Mouse (Mus musculus): ENCODE measurements around the gene Spg7. TPM values are rescaled to one million over a fixed set of nuclear protein-coding genes. Genes with fewer than 3 reads are reported as not detected.

Gene Spg7
- polyA plus RNA-seq, 1 experiment = 83.4 TPM

DNA sequence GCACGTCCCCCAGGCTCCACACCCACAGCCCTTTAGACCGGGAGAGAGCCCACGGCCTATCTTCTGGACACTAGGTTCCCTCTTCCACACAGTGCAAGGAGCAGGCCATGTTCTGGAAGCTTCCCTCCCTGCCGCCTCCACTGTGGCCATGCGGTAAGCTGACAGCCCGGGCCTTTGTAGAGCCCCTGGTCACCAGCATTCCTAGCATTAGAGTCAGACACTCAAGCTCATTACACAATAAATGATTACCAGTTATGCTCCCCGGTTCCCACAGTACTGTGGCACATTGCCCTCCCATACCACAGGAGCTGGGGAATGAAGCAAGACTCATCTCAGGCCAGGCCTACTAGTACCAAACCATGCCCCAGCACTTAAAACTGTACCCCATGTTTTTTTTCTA is 14.3 kb upstream of the Spg7 start:
- Histone ChIP-seq H3ac (ENCODE audit: control insufficient read depth, insufficient read length) (no peak overlapping the region), H3K4me3 (no peak overlapping the region), H3K27me3 (ENCODE audit: control insufficient read depth, insufficient read depth, insufficient read length) (no peaks in the 10 kb centered on the region), H3K79me2 (ENCODE audit: control insufficient read depth, insufficient read depth) (peaks cover 10% of the 10 kb centered on the region), H3K36me3 (ENCODE audit: control insufficient read depth, insufficient read depth) (no peaks in the 10 kb centered on the region), H3K4me2 (ENCODE audit: low read depth) (no peak overlapping the region)
- TF ChIP-seq REST (IDR thresholded peaks at IDR 0.05; ENCODE audit: insufficient read depth, insufficient read length) (no peak), MYOD1 (IDR thresholded peaks at IDR 0.05; ENCODE audit: control insufficient read depth in 1 of 3, insufficient read length in 2 of 3, low read depth in 2 of 3) (no peak), SRF (IDR thresholded peaks at IDR 0.05; ENCODE audit: control insufficient read depth, insufficient read length, low read depth) (no peak), POLR2AphosphoS2 (IDR thresholded peaks at IDR 0.05; ENCODE audit: insufficient read length, low read depth) (no peak), MYOG (IDR thresholded peaks at IDR 0.05; ENCODE audit: control insufficient read depth in 1 of 3, insufficient read depth in 1 of 3, insufficient read length in 2 of 3, low read depth in 2 of 3) (no peak), POLR2A (IDR thresholded peaks at IDR 0.05; ENCODE audit: insufficient read length, low read depth) (no peak), CEBPB (IDR thresholded peaks at IDR 0.05; ENCODE audit: insufficient read depth, poor library complexity, severe bottlenecking) (peak; percentile 46; the same call in 1 of the 2 replicates), MAX (IDR thresholded peaks at IDR 0.05; ENCODE audit: low read depth) (no peak)

DNA sequence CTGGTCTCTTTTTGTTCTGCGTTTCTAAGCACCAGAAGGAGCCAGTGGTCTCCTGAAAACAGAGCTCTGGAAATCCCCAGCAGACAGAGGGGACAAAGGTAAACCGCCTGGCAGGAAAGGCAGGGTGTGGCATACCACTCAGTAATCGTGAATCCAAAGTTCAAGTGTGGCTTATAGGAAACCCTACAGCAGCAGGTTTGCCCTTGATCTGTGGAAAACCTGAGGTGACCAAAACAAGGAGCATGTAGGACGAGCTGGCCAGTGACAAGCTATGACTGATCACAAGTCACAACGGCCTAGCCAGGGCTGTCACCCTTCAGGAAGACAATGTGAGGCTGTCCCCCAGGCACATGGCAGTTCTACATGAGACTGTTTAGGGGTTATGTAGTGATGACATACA is 11.3 kb upstream of the Spg7 start:
- Histone ChIP-seq H3K79me2 (ENCODE audit: control insufficient read depth, insufficient read depth) (no peaks in the 10 kb centered on the region), H3K4me2 (ENCODE audit: low read depth) (no peak overlapping the region), H3K4me3 (no peak overlapping the region), H3K27me3 (ENCODE audit: control insufficient read depth, insufficient read depth, insufficient read length) (no peaks in the 10 kb centered on the region), H3K36me3 (ENCODE audit: control insufficient read depth, insufficient read depth) (no peaks in the 10 kb centered on the region), H3ac (ENCODE audit: control insufficient read depth, insufficient read length) (no peak overlapping the region)
- TF ChIP-seq MYOG (IDR thresholded peaks at IDR 0.05; ENCODE audit: control insufficient read depth in 1 of 3, insufficient read depth in 1 of 3, insufficient read length in 2 of 3, low read depth in 2 of 3) (no peak), MYOD1 (IDR thresholded peaks at IDR 0.05; ENCODE audit: control insufficient read depth in 1 of 3, insufficient read length in 2 of 3, low read depth in 2 of 3) (no peak), REST (IDR thresholded peaks at IDR 0.05; ENCODE audit: insufficient read depth, insufficient read length) (no peak), SRF (IDR thresholded peaks at IDR 0.05; ENCODE audit: control insufficient read depth, insufficient read length, low read depth) (no peak), POLR2AphosphoS2 (IDR thresholded peaks at IDR 0.05; ENCODE audit: insufficient read length, low read depth) (no peak), POLR2A (IDR thresholded peaks at IDR 0.05; ENCODE audit: insufficient read length, low read depth) (no peak)

DNA sequence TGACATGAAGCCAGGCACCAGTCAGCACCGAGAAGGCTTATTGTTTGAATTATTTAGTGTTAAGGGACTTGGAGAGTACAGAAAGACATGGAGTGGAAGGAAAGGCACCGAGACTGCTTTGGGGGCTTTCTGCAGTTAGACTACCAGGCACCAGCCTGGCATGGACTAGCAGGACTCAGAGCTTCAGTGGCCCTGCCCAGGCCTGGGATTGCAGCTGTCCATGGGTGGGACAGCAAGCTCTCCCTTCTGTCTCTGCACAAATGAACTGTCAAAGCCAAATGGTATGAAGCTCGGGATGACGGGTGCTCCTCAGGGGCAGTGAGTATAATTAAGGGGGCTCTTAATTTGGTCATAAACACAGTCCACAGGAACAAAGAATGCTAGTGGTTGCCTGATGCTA is 1.3 kb downstream of the Spg7 start:
- Histone ChIP-seq H3K36me3 (ENCODE audit: control insufficient read depth, insufficient read depth) (no peaks in the 10 kb centered on the region), H3ac (ENCODE audit: control insufficient read depth, insufficient read length) (no peak overlapping the region), H3K79me2 (ENCODE audit: control insufficient read depth, insufficient read depth) (peaks cover 25% of the 10 kb centered on the region), H3K27me3 (ENCODE audit: control insufficient read depth, insufficient read depth, insufficient read length) (no peaks in the 10 kb centered on the region), H3K4me3 (peak overlapping the region; percentile 75), H3K4me2 (ENCODE audit: low read depth) (peak overlapping the region; percentile 93)
- TF ChIP-seq POLR2AphosphoS2 (IDR thresholded peaks at IDR 0.05; ENCODE audit: insufficient read length, low read depth) (no peak), E2F4 (IDR thresholded peaks at IDR 0.05; ENCODE audit: insufficient read depth) (no peak), TCF3 (IDR thresholded peaks at IDR 0.05; ENCODE audit: insufficient read length, low read depth) (no peak), USF1 (IDR thresholded peaks at IDR 0.05; ENCODE audit: low read depth) (no peak), MAX (IDR thresholded peaks at IDR 0.05; ENCODE audit: low read depth) (no peak), POLR2A (IDR thresholded peaks at IDR 0.05; ENCODE audit: insufficient read length, low read depth) (no peak), REST (IDR thresholded peaks at IDR 0.05; ENCODE audit: insufficient read depth, insufficient read length) (no peak), MYOD1 (IDR thresholded peaks at IDR 0.05; ENCODE audit: control insufficient read depth in 1 of 3, insufficient read length in 2 of 3, low read depth in 2 of 3) (peak in 2 of 3 experiments; percentile 58 to 67), MYOG (IDR thresholded peaks at IDR 0.05; ENCODE audit: control insufficient read depth in 1 of 3, insufficient read depth in 1 of 3, insufficient read length in 2 of 3, low read depth in 2 of 3) (peak; percentile 38 to 84 (median 69))

DNA sequence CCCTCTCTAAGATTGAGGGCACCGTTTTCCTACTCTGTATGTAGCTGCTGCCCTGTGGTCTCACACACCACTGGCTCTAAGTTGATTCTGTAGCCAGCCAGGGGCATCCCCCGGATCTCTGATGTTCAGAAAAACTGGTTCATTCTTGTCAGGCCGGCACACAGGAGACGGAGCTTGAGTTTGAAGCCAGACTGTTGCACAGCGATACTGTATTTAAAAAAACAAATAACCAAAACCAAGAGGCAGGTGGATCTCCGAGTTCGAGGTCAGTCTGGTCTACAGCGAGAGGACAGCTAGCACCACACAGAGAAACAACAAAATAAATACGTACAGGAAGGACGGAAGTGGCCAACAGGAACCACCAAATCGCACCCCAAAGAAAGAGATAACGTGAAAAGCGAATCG is 2.1 kb downstream of the Spg7 start:
- Histone ChIP-seq H3K27me3 (ENCODE audit: control insufficient read depth, insufficient read depth, insufficient read length) (no peaks in the 10 kb centered on the region), H3ac (ENCODE audit: control insufficient read depth, insufficient read length) (peak overlapping the region; percentile 71), H3K36me3 (ENCODE audit: control insufficient read depth, insufficient read depth) (no peaks in the 10 kb centered on the region), H3K4me3 (peak overlapping the region; percentile 75), H3K79me2 (ENCODE audit: control insufficient read depth, insufficient read depth) (peaks cover 29% of the 10 kb centered on the region), H3K4me2 (ENCODE audit: low read depth) (peak overlapping the region; percentile 93)
- no peak for TF ChIP-seq MYOD1 (IDR thresholded peaks at IDR 0.05; ENCODE audit: control insufficient read depth in 1 of 3, insufficient read length in 2 of 3, low read depth in 2 of 3)
- no peak for TF ChIP-seq TCF12 (IDR thresholded peaks at IDR 0.05; ENCODE audit: insufficient read depth, poor library complexity, severe bottlenecking)

DNA sequence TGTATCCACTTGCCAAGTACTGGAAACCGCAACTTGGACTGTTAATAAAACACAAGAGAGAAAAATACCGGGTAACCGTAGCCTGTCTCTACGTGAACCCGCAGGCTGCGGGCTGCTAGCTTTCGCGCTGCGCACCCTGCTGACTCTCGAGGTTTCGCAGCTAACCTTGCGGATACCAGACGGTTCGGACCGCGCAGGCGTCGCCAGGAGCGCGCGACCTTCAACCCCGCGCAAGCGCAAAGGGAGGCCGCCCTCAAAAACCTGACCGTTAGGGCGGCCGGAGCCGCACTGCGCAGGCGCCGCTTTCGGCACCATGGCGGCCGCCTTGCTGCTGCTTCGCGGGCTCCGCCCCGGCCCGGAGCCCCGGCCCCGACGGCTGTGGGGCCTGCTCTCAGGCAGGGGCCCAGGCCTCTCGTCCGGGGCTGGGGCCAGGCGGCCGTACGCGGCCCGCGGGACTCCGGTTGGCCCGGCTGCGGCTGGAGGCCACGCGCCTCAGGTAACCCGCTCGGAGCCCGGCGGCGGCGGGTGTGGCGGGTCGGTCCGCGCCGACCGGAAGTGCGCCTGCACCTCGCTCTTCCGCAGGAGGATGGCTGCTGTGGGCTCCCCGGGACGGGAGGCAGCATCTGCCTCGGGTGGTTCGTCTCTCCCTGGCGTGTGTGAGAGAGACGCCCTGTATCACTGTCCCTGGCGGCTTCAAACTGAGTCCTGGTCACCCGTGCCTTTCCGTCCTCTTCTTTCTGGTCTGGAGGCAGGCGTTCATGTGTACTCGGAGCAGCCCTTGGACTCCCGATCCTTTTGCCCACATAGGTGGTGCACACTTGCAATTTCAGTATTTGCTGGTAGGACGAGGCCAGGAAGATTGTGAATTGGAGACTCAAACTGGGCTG is 2.7 kb downstream of the Spg7 start:
- Histone ChIP-seq H3K4me3 (peak overlapping the region; percentile 75), H3K79me2 (ENCODE audit: control insufficient read depth, insufficient read depth) (peaks cover 29% of the 10 kb centered on the region)
- peak; percentile 93 for TF ChIP-seq POLR2AphosphoS2 (IDR thresholded peaks at IDR 0.05; ENCODE audit: insufficient read length, low read depth)
- TF ChIP-seq REST (IDR thresholded peaks at IDR 0.05; ENCODE audit: insufficient read depth, insufficient read length) = no peak
- TF ChIP-seq POLR2A (IDR thresholded peaks at IDR 0.05; ENCODE audit: insufficient read length, low read depth) = peak; percentile 82
- TF ChIP-seq CEBPB (IDR thresholded peaks at IDR 0.05; ENCODE audit: insufficient read depth, poor library complexity, severe bottlenecking) = no peak
- TF ChIP-seq MAX (IDR thresholded peaks at IDR 0.05; ENCODE audit: low read depth) = no peak

More for the DNA sequence above, 2.7 kb downstream of the Spg7 start:
- H3K36me3 ChIP-seq (ENCODE audit: control insufficient read depth, insufficient read depth) = no peaks in the 10 kb centered on the region
- peak overlapping the region; percentile 93 for H3K4me2 ChIP-seq (ENCODE audit: low read depth)
- peak overlapping the region; percentile 71 for H3ac ChIP-seq (ENCODE audit: control insufficient read depth, insufficient read length)
- no peaks in the 10 kb centered on the region for H3K27me3 ChIP-seq (ENCODE audit: control insufficient read depth, insufficient read depth, insufficient read length)

Data from myocyte (in vitro differentiated cells).